Mouse (Mus musculus) embryonic facial prominence, embryonic 12.5 days (tissue): ENCODE data around the gene St6galnac3. TPM values are rescaled to one million over a fixed set of nuclear protein-coding genes. Genes with fewer than 3 reads are reported as not detected.
A peak's percentile ranks its signal among the peaks of the same experiment; 100 is the strongest.

Experiments used
- ATAC-seq: fragments of 200-750 bp; cut with Nextera tagmentation; 2 replicates; pipeline ENCODE4 v1.8.0; 2017; ENCODE audit not compliant: insufficient number of reproducible peaks, insufficient read depth, low FRiP score, low TSS enrichment
- H3K27ac ChIP-seq: fragments of 300-500 bp; sonication (generic); 2 replicates; pipeline ENCODE4 v1.5.1; 2016; ENCODE audit warnings: mild to moderate bottlenecking
- H3K27me3 ChIP-seq: fragments of 300-500 bp; sonication (generic); 2 replicates; pipeline ENCODE4 v1.6.1; 2016; ENCODE audit warnings: mild to moderate bottlenecking, moderate library complexity
- H3K36me3 ChIP-seq: fragments of 300-500 bp; sonication (generic); 2 replicates; pipeline ENCODE4 v1.6.1; 2016; ENCODE audit warnings: mild to moderate bottlenecking
- H3K4me1 ChIP-seq: fragments of 300-500 bp; sonication (generic); 2 replicates; pipeline ENCODE4 v1.6.1; 2016
- H3K4me2 ChIP-seq: fragments of 300-500 bp; sonication (generic); replicated peaks from 2 replicates; pipeline ENCODE4 v1.6.1; 2016; ENCODE audit warnings: mild to moderate bottlenecking, moderate library complexity
- H3K4me3 ChIP-seq: fragments of 300-500 bp; sonication (generic); 2 replicates; pipeline ENCODE4 v1.5.1; 2016; ENCODE audit warnings: mild to moderate bottlenecking
- H3K9ac ChIP-seq: fragments of 300-500 bp; sonication (generic); 2 replicates; pipeline ENCODE4 v1.6.1; 2016; ENCODE audit warnings: mild to moderate bottlenecking, moderate library complexity
- H3K9me3 ChIP-seq: fragments of 300-500 bp; sonication (generic); 2 replicates; pipeline ENCODE4 v1.6.1; 2016; ENCODE audit warnings: mild to moderate bottlenecking, moderate library complexity
- WGBS: fragments of 180-500 bp; shearing (Covaris S2); methylation state at CpG from one replicate; pipeline ENCODE4 v1.1.7; 2016; 5-methylcytosine and 5-hydroxymethylcytosine counted together
- polyA plus RNA-seq: library from polyadenylated mRNA; unstranded; fragments of >200 nt; fragmentation: Nextera tagmentation; extraction: Ambion mirVana; gene quantifications from 2 replicates; pipeline ENCODE4 v1.2.1, GENCODE M21; 2016

The St6galnac3 gene
- polyA plus RNA-seq, 1 experiment from 2014 or later = 70.2 TPM

DNA sequence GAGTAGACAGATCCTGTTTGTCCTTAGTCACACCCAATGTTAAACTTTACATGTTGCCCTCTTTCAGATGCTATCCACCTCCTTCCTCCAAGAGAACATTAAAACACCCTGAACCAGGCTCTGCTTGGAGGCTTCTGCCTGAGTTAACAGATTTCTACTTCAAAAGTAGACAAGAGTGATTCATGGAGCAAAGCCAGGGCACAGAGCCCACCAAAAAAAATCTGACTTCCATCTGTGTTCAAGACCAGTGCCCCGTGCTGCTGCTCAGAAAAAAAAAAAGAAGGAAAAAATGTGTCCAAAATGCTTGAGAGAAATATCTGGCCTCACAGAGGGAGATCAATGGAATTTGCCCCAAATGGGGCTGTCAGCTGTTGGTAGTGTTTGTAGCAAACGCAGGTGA lies 186.6 kb downstream of the St6galnac3 start:
- Histone ChIP-seq H3K27me3 (no peaks in the 10 kb centered on the region), H3K36me3 (no peaks in the 10 kb centered on the region), H3K9me3 (no peaks in the 10 kb centered on the region), H3K4me2 (no peak overlapping the region), H3K4me3 (no peak overlapping the region), H3K4me1 (no peaks in the 10 kb centered on the region), H3K9ac (no peak overlapping the region), H3K27ac (no peak overlapping the region)
- 50% methylated on average over 2 of the region's 2 CpGs for WGBS
- no peak for ATAC-seq

DNA sequence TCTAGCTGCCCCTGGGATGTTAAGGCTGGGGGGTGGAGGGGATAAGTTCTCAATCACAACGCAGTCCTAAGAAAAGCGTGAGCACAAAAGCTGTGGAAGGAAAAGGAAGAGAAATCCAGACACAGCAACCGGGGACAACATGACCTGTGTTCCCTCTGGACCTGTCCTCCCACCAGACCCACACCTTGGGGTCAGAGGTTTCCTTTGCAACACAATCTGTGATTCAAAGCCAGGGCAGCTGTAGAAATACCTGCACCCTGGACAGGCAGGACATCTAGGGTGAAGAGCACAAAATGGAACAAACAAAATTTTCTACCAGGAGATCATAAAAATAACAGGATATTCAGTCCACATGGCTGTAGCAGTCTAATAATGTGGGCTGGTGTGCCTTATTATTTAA lies 187.5 kb downstream of the St6galnac3 start:
- WGBS = 66% methylated on average over 3 of the region's 3 CpGs
- no peak overlapping the region for H3K4me2 ChIP-seq
- no peak overlapping the region for H3K4me3 ChIP-seq
- H3K4me1 ChIP-seq = no peaks in the 10 kb centered on the region
- H3K9me3 ChIP-seq = no peaks in the 10 kb centered on the region
- no peaks in the 10 kb centered on the region for H3K36me3 ChIP-seq
- H3K27ac ChIP-seq = no peak overlapping the region
- no peak for ATAC-seq
- H3K27me3 ChIP-seq = no peaks in the 10 kb centered on the region
- H3K9ac ChIP-seq = no peak overlapping the region

DNA sequence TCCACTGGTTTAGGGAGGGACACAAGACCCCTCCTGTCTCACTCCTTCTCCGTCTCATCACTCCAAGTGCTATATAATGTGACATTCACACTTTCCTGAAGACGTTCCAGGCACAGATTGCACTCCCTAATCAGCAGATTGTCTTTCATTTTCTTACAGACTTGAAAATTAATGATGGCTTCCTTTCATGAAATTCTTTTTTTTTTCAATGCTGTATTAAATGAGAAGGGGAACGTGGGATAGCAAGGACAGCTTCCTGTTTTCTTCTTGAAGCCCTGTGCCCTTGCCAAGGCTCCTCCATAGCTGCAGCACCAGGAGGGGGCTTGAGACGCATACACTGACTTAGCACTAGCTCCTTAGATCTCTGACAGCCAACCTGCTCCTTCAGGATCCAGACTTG lies 188.7 kb downstream of the St6galnac3 start:
- Histone ChIP-seq H3K27ac (no peak overlapping the region), H3K4me3 (no peak overlapping the region), H3K4me2 (no peak overlapping the region), H3K9ac (no peak overlapping the region), H3K27me3 (no peaks in the 10 kb centered on the region), H3K4me1 (no peaks in the 10 kb centered on the region), H3K9me3 (no peaks in the 10 kb centered on the region), H3K36me3 (no peaks in the 10 kb centered on the region)
- 85% methylated on average over 4 of the region's 4 CpGs for WGBS
- ATAC-seq = no peak

DNA sequence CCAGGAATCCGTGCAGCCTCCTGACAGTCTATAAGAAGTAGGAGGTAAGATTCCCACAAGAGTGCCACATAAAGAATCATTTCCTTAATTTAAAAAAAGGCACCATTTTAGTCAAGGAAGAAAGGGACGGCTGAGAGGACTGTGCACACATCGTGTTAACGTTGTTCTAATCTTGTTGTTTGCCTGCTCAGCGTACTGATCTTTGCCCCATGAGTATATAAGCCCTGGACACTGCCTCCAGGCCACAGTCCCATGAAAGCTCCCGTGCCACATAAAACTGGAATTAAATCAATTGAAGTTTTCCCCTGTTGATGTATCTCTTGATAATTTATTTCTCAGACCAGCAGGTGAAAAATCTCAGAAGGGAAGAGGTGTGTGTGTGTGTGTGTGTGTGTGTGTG lies 195.8 kb downstream of the St6galnac3 start:
- no peaks in the 10 kb centered on the region for H3K36me3 ChIP-seq
- no peak for ATAC-seq
- H3K27ac ChIP-seq = no peak overlapping the region
- no peak overlapping the region for H3K9ac ChIP-seq
- no peaks in the 10 kb centered on the region for H3K4me1 ChIP-seq
- no peaks in the 10 kb centered on the region for H3K9me3 ChIP-seq
- H3K4me3 ChIP-seq = no peak overlapping the region
- WGBS = 83% methylated on average over 6 of the region's 6 CpGs
- H3K4me2 ChIP-seq = no peak overlapping the region
- H3K27me3 ChIP-seq = no peaks in the 10 kb centered on the region

DNA sequence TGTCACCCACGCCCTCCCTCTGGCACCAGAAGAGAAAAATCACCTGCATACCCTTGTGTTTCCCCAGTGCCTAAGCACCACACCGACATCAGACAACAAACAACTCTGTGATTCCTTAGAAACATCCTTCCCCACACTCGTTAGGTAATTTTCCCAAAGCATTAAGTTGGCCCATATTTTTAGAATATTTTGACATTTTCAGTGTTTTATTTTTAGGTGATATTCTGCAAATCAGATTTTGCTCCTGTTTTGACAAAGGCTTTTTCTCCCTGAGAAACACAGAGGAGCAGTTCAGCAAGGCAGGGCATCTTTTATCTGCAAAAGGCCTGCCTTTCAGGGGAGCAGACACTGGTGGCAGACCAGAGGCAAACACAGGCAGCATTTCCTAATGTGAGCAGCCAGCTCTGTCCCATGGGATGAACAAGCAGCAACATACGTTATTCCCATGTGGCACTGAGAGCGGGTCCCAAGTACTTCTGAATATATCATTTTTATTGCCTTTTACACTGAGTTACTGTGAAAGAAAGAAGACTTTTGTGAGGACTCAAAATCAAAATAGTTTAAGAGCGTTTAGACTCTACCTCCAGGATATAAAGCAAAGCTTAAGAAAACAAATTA lies 199.7 kb downstream of the St6galnac3 start:
- H3K9ac ChIP-seq = no peak overlapping the region
- H3K4me2 ChIP-seq = no peak overlapping the region
- no peak for ATAC-seq
- H3K4me1 ChIP-seq = no peaks in the 10 kb centered on the region
- no peak overlapping the region for H3K4me3 ChIP-seq
- 73% methylated on average over 6 of the region's 6 CpGs for WGBS
- no peaks in the 10 kb centered on the region for H3K36me3 ChIP-seq
- H3K9me3 ChIP-seq = no peaks in the 10 kb centered on the region
- no peak overlapping the region for H3K27ac ChIP-seq
- no peaks in the 10 kb centered on the region for H3K27me3 ChIP-seq

DNA sequence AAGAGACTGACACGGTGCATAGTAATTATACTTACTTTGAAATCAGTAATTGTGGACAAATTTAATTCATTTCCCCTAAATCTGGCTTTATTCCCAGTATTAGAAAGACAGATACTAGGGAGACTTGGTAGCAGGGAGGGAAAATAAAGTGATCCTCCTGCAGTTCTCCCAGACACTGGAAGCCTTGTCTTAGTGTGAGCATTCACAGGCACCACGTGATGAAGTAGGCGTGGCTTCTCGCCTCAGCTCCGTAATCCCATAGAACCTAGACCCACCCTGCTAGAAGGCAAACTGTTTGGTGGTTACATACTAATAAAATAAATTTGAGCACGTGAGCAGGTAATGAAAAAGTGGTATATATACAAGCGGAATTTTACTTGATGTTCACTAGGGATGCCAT lies 208.1 kb downstream of the St6galnac3 start:
- Histone ChIP-seq H3K9me3 (no peaks in the 10 kb centered on the region; the same call in 1 of the 2 replicates), H3K4me3 (no peak overlapping the region), H3K27ac (no peak overlapping the region), H3K4me2 (no peak overlapping the region), H3K27me3 (no peaks in the 10 kb centered on the region), H3K9ac (no peak overlapping the region), H3K4me1 (peaks cover 17% of the 10 kb centered on the region), H3K36me3 (no peaks in the 10 kb centered on the region)
- no peak for ATAC-seq
- 72% methylated on average over 7 of the region's 7 CpGs for WGBS

DNA sequence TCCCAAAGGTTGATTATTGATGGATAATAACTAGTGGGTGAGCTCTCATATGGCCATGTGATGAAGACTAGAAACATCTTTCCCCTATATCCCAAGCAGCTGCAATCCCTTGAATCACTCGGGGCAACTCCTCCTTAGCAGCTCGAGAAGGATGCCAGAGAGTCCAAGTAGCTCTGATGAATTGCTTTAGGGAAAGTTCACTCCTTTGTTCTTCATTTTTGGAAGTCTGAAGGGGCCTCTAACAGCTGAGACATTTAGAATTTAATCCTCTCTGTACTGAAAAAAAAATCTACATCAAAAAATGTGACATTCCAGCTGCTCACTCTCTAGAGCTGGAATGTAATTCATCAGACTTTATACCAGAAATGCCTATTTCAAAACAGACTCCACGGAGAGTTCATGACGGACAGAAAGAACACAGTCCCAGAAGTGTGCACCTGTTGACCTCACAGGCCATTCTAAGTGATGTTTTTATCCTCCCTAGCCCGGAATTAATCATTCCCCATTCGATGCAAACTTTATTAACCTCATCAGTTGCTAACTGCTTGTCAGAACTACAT lies 211.4 kb downstream of the St6galnac3 start:
- H3K9me3 ChIP-seq = no peaks in the 10 kb centered on the region

DNA sequence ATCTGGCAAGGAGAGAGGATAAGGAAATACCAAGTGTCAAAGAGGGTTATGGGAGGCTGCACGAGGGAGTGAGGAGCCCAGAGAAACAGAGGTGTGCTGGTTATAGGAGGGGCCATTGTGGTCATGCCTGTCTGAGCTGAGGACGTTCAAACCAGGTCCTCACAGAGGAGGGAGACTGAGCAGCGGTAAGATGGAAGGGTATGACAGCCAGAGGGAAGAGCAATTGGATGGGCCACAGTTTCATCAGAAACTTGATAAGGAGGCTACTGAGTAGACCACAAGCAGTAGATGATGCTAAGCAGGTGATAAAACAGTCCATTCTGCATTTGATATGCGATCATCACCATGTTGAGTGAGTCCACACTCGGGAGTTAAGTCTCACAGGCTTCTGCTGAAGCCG lies 212.4 kb downstream of the St6galnac3 start:
- H3K9ac ChIP-seq = no peak overlapping the region

More for the DNA sequence above, 211.4 kb downstream of the St6galnac3 start:
- ATAC-seq = no peak
- 54% methylated on average over 6 of the region's 6 CpGs for WGBS
- Histone ChIP-seq H3K4me2 (no peak overlapping the region), H3K9ac (no peak overlapping the region), H3K4me1 (peaks cover 40% of the 10 kb centered on the region), H3K4me3 (no peak overlapping the region), H3K36me3 (no peaks in the 10 kb centered on the region), H3K27ac (no peak overlapping the region), H3K27me3 (no peaks in the 10 kb centered on the region)

DNA sequence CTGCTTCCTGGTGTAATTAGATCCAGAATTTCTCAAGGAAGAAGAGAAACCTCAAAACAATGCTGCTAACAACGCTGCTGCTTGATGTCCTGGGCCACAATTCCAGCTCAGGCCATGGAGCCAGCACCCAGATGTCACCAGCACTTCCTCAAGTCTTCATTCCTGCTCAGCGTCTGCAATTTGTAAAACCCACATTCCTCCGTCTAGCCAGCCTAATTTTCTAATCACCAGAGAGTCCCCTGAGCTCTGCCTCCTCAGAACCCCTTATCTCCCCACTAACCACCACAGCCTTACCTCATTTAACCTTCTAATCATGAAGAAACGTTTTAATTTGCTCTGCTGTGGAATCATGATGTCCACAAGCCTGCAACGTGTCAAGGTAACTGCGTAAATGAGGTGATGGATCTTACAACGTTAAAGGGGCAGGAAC lies 213.8 kb downstream of the St6galnac3 start:
- Histone ChIP-seq H3K27me3 (no peaks in the 10 kb centered on the region), H3K9ac (no peak overlapping the region), H3K4me3 (no peak overlapping the region), H3K4me1 (peaks cover 40% of the 10 kb centered on the region), H3K36me3 (peaks cover 6% of the 10 kb centered on the region; the same call in 1 of the 2 replicates), H3K4me2 (no peak overlapping the region), H3K9me3 (no peaks in the 10 kb centered on the region), H3K27ac (0 out of 2 replicates have a peak overlapping the region, but pooled peaks have one; percentile 41)
- no peak for ATAC-seq
- 27% methylated on average over 7 of the region's 7 CpGs for WGBS

More for the DNA sequence above, 212.4 kb downstream of the St6galnac3 start:
- no peak for ATAC-seq
- H3K27me3 ChIP-seq = no peaks in the 10 kb centered on the region
- no peaks in the 10 kb centered on the region for H3K36me3 ChIP-seq
- peaks cover 40% of the 10 kb centered on the region for H3K4me1 ChIP-seq
- WGBS = 80% methylated on average over 6 of the region's 6 CpGs
- no peak overlapping the region for H3K4me2 ChIP-seq
- no peaks in the 10 kb centered on the region for H3K9me3 ChIP-seq
- H3K4me3 ChIP-seq = no peak overlapping the region
- H3K27ac ChIP-seq = no peak overlapping the region

DNA sequence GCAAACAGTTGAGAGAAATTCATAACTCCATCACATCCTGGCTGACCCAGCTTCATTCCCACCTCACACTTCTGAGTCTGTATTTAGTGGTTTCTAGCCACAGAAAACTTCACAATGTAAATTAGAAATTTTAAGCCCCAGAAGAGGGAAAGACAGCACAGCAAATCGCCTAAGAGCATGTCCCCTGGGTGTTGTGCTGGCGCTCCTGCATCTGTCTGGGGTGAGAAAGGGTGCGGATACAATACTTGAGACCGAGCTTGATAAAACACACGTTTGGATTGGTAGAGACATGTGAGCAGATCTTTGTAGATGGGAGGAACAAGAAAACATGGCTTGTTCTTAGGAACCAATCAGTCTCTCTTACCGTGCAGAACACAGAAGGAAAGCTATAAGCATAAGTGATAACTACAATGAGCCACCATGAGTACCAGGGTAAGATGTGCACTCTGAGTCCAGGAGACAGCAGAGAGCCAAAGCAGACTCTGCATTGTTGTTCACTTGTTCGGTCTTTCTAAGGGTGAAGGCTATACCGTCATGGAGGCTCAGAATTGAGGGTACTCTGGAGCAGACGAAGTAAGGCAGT lies 214.8 kb downstream of the St6galnac3 start:
- WGBS = 84% methylated on average over 9 of the region's 9 CpGs

DNA sequence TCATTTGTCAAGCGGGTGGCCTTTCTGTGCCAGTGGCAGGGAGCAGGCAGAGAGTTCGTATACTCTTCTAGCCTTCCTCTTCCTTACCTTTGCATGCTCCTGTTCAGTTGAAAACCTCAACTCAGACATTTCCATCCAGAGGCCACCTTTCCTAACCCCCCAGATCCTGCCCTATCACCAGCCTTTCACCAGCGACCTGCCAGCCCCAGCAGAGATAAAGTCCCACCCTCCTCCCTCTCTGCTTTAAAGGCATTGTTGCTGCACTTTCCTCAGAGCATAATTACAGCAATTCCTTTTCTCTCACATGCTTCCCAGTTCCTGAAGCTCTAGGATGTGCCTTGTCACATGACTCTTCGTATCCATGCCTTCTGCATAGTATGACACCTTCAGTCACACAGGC lies 215.3 kb downstream of the St6galnac3 start:
- 70% methylated on average over 4 of the region's 4 CpGs for WGBS
- Histone ChIP-seq H3K4me2 (no peak overlapping the region), H3K36me3 (peaks cover 6% of the 10 kb centered on the region; the same call in 1 of the 2 replicates), H3K9me3 (no peaks in the 10 kb centered on the region), H3K4me3 (no peak overlapping the region), H3K27ac (no peak overlapping the region), H3K4me1 (peaks cover 38% of the 10 kb centered on the region), H3K9ac (no peak overlapping the region), H3K27me3 (no peaks in the 10 kb centered on the region)
- no peak for ATAC-seq

More for the DNA sequence above, 214.8 kb downstream of the St6galnac3 start:
- no peak for ATAC-seq
- H3K27me3 ChIP-seq = no peaks in the 10 kb centered on the region
- H3K9ac ChIP-seq = no peak overlapping the region
- peaks cover 40% of the 10 kb centered on the region for H3K4me1 ChIP-seq
- peaks cover 6% of the 10 kb centered on the region; the same call in 1 of the 2 replicates for H3K36me3 ChIP-seq
- no peak overlapping the region for H3K4me2 ChIP-seq
- H3K9me3 ChIP-seq = no peaks in the 10 kb centered on the region
- H3K27ac ChIP-seq = no peak overlapping the region
- H3K4me3 ChIP-seq = no peak overlapping the region

DNA sequence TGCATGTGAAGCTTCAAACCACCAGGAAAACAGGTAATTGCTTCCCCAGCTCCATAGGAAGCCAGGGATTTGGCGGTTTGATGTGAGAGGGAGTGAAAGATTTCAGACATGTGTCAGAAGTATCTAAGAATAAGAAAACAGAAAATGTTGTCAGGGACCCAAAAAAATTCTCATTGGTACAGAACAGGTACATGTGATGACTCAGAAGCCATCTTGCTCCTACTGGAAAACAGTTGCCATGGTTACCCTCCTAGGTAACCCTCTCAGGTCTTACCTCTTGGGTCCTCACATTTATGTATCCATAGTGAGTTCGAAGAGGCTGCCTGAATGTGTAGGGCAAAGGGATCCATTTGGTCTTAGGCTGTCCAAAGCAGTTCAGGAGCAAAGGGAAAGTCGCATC lies 215.9 kb downstream of the St6galnac3 start:
- Histone ChIP-seq H3K27ac (no peak overlapping the region), H3K4me2 (no peak overlapping the region), H3K4me1 (peaks cover 34% of the 10 kb centered on the region), H3K36me3 (peaks cover 6% of the 10 kb centered on the region; the same call in 1 of the 2 replicates), H3K9me3 (no peaks in the 10 kb centered on the region), H3K9ac (no peak overlapping the region), H3K4me3 (no peak overlapping the region), H3K27me3 (no peaks in the 10 kb centered on the region)
- WGBS = 90% methylated on average over 3 of the region's 3 CpGs
- no peak for ATAC-seq
